Mouse (Mus musculus) heart, adult 2 months (tissue): ENCODE measurements at regions not wholly inside any gene's neighbourhood (a gene's known extent, or its start where the extent isn't known, plus 50 kb on each side); places are given as distances from the start of the nearest gene placed in this dataset.

Experiments
- CTCF ChIP-seq: fragments of 200-600 bp; IDR thresholded peaks from 2 replicates; pipeline ENCODE4 v1.8.1; 2022; ENCODE audit warnings: antibody characterized with exemption, mild to moderate bottlenecking, moderate library complexity
- EP300 ChIP-seq: fragments of 200-500 bp; IDR thresholded peaks from 2 replicates; pipeline ENCODE4 v1.6.1; 2011; ENCODE audit warnings: low read depth, low read length, control low read depth; ENCODE audit not compliant: insufficient read depth
- POLR2A ChIP-seq: fragments of 200-500 bp; IDR thresholded peaks from 2 replicates; pipeline ENCODE4 v1.6.1; 2011; ENCODE audit warnings: mild to moderate bottlenecking, low read depth, low read length, control low read depth; ENCODE audit not compliant: insufficient read depth

DNA sequence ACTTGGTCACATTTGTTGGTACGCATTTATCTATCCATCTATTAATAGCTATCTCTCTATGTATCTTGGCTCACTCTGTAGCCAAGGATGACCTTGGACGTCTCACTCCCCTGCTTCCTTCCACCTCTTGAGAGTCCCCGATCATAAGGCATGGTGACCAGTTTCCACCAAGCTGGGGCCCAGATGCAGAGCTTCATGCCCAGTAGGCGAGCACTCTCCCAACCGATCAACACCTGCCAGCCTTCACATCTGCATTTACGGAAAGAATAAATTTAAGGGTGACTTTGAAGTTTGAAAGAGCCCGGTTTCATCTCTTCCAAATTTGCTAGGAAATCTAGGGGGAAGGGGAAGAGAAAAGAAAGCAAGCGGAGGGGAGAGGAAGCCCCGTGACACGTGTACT is 66.0 kb upstream of the Arhgap29 start:
- no peak for TF ChIP-seq POLR2A
- no peak for TF ChIP-seq CTCF
- no peak for TF ChIP-seq EP300
